Mouse (Mus musculus) limb, embryonic 15.5 days (tissue): ENCODE measurements around the gene Utf1. TPM values are rescaled to one million over a fixed set of nuclear protein-coding genes. Genes with fewer than 3 reads are reported as not detected.
A peak's percentile ranks its signal among the peaks of the same experiment; 100 is the strongest.

ENCODE experiments used
- ATAC-seq: fragments of 200-750 bp; cut with Nextera tagmentation; 2 replicates; pipeline ENCODE4 v1.8.0; 2017; ENCODE audit warnings: low read depth, moderate TSS enrichment; ENCODE audit not compliant: insufficient number of reproducible peaks, low FRiP score, low TSS enrichment
- H3K27ac ChIP-seq: fragments of 300-500 bp; sonication (generic); 2 replicates; pipeline ENCODE4 v1.5.1; 2015; ENCODE audit warnings: moderate library complexity, mild to moderate bottlenecking, inconsistent platforms
- H3K27me3 ChIP-seq: fragments of 300-500 bp; sonication (generic); 2 replicates; pipeline ENCODE4 v1.6.1; 2015; ENCODE audit warnings: inconsistent platforms
- H3K36me3 ChIP-seq: fragments of 300-500 bp; sonication (generic); 2 replicates; pipeline ENCODE4 v1.6.1; 2015; ENCODE audit warnings: inconsistent platforms
- H3K4me1 ChIP-seq: fragments of 300-500 bp; sonication (generic); 2 replicates; pipeline ENCODE4 v1.6.1; 2015; ENCODE audit warnings: inconsistent platforms
- H3K4me2 ChIP-seq: fragments of 300-500 bp; sonication (generic); 2 replicates; pipeline ENCODE4 v1.6.1; 2015; ENCODE audit warnings: mild to moderate bottlenecking, inconsistent platforms
- H3K4me3 ChIP-seq: fragments of 300-500 bp; sonication (generic); 2 replicates; pipeline ENCODE4 v1.5.1; 2015; ENCODE audit warnings: mild to moderate bottlenecking, inconsistent platforms
- H3K9ac ChIP-seq: fragments of 300-500 bp; sonication (generic); 2 replicates; pipeline ENCODE4 v1.6.1; 2015; ENCODE audit warnings: inconsistent platforms
- H3K9me3 ChIP-seq: fragments of 300-500 bp; sonication (generic); 2 replicates; pipeline ENCODE4 v1.6.1; 2016; ENCODE audit warnings: inconsistent platforms
- WGBS: fragments of 180-500 bp; shearing (Covaris S2); methylation state at CpG from one replicate; pipeline ENCODE4 v1.1.7; 2015; 5-methylcytosine and 5-hydroxymethylcytosine counted together
- polyA plus RNA-seq: library from polyadenylated mRNA; unstranded; fragments of >200 nt; fragmentation: Nextera tagmentation; extraction: Ambion mirVana; gene quantifications from 2 replicates; pipeline ENCODE4 v1.2.1, GENCODE M21; 2015

The Utf1 gene
- polyA plus RNA-seq, 1 experiment from 2014 or later: 0.12 TPM

- WGBS: 42% methylated on average over 6 of the region's 6 CpGs
- H3K9ac ChIP-seq: no peak overlapping the region
- ATAC-seq: no peak
These were observed 34.1 kb upstream of the Utf1 start for GRCm38 (mm10) chr7:139909469-139909868.

GRCm38 (mm10) chr7:139910204-139910835 is 33.3 kb upstream of the Utf1 start:
- no peak for ATAC-seq

More at GRCm38 (mm10) chr7:139909469-139909868, 34.1 kb upstream of the Utf1 start:
- no peak overlapping the region for H3K4me2 ChIP-seq
- no peaks in the 10 kb centered on the region for H3K36me3 ChIP-seq
- no peak overlapping the region for H3K4me3 ChIP-seq
- no peaks in the 10 kb centered on the region for H3K9me3 ChIP-seq
- H3K27ac ChIP-seq: no peak overlapping the region
- peaks cover 32% of the 10 kb centered on the region for H3K27me3 ChIP-seq
- H3K4me1 ChIP-seq: peaks cover 14% of the 10 kb centered on the region; the same call in 1 of the 2 replicates

GRCm38 (mm10) chr7:139914141-139915047 is 29.2 kb upstream of the Utf1 start:
- Histone ChIP-seq H3K9me3 (no peaks in the 10 kb centered on the region), H3K27me3 (peaks cover 34% of the 10 kb centered on the region), H3K4me1 (peaks cover 10% of the 10 kb centered on the region; the same call in 1 of the 2 replicates), H3K36me3 (no peaks in the 10 kb centered on the region), H3K9ac (0 out of 2 replicates have a peak overlapping the region, but pooled peaks have one; percentile 1), H3K27ac (no peak overlapping the region), H3K4me3 (peak overlapping the region; percentile 29), H3K4me2 (peak overlapping the region; percentile 42)
- WGBS: 12% methylated on average over 29 of the region's 29 CpGs
- peak; percentile 19; the same call in 1 of the 2 replicates for ATAC-seq

More at GRCm38 (mm10) chr7:139910204-139910835, 33.3 kb upstream of the Utf1 start:
- H3K4me2 ChIP-seq: no peak overlapping the region
- H3K4me1 ChIP-seq: peaks cover 14% of the 10 kb centered on the region; the same call in 1 of the 2 replicates
- H3K9ac ChIP-seq: no peak overlapping the region
- H3K36me3 ChIP-seq: no peaks in the 10 kb centered on the region
- no peak overlapping the region for H3K4me3 ChIP-seq
- no peak overlapping the region for H3K27ac ChIP-seq
- WGBS: 54% methylated on average over 11 of the region's 11 CpGs
- H3K9me3 ChIP-seq: no peaks in the 10 kb centered on the region
- peaks cover 33% of the 10 kb centered on the region for H3K27me3 ChIP-seq

DNA sequence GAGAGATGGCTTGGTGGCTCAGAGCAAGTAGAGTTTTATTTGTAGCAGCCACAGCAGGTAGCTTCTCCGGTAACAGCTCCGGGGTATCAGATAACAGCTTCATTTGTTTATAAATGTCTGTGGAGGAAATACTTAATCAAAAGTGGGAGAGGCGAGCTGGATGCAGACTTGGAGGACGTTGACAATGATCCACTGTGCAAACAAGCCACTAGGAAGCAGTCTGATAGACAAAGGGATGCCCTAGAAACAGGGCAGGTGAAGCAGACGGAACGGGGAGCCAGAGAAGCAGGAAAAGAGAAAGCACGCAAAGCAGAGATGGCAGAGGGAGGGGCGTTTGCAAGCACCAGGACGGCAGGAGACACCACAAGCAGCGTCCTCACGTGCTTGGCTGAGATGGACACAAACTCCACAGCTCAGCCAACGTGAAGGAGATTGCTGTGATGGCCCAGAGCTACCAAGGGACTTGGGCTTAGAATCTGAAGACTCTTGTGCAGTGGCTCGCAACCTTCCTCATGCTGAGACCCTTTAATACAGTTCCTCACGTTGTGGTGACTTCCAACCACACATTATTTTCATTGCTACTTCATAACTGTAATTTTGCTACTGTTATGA is 27.8 kb upstream of the Utf1 start:
- peaks cover 41% of the 10 kb centered on the region for H3K27me3 ChIP-seq
- no peak overlapping the region for H3K9ac ChIP-seq
- WGBS: 6% methylated on average over 14 of the region's 14 CpGs
- no peak for ATAC-seq
- H3K27ac ChIP-seq: no peak overlapping the region
- H3K4me3 ChIP-seq: no peak overlapping the region
- no peaks in the 10 kb centered on the region for H3K36me3 ChIP-seq
- H3K4me2 ChIP-seq: no peak overlapping the region
- peaks cover 10% of the 10 kb centered on the region; the same call in 1 of the 2 replicates for H3K4me1 ChIP-seq
- H3K9me3 ChIP-seq: no peaks in the 10 kb centered on the region

DNA sequence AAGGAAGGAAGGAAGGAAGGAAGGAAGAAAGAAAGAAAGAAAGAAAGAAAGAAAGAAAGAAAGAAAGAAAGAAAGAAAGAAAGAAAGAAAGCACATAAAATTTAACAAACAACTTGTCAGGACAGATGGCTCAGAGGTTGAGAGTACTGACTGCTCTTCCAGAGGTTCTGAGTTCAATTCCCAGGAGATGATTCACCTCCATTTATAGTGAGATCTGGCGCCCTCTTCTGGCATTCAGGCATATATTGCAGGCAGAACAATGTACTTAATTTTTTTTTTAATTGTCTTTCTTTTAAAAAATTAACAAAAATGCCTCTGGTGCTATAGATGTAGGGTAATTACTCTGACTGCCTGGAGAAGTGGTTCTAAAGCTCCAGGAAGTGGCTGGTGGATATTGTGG is 27.2 kb upstream of the Utf1 start:
- 0% methylated on average over 1 of the region's 1 CpGs for WGBS
- no peak overlapping the region for H3K27ac ChIP-seq
- no peaks in the 10 kb centered on the region for H3K36me3 ChIP-seq
- H3K4me1 ChIP-seq: peaks cover 10% of the 10 kb centered on the region; the same call in 1 of the 2 replicates
- ATAC-seq: no peak
- no peak overlapping the region for H3K4me3 ChIP-seq
- H3K9ac ChIP-seq: no peak overlapping the region
- no peaks in the 10 kb centered on the region for H3K9me3 ChIP-seq
- peaks cover 41% of the 10 kb centered on the region for H3K27me3 ChIP-seq
- no peak overlapping the region for H3K4me2 ChIP-seq

DNA sequence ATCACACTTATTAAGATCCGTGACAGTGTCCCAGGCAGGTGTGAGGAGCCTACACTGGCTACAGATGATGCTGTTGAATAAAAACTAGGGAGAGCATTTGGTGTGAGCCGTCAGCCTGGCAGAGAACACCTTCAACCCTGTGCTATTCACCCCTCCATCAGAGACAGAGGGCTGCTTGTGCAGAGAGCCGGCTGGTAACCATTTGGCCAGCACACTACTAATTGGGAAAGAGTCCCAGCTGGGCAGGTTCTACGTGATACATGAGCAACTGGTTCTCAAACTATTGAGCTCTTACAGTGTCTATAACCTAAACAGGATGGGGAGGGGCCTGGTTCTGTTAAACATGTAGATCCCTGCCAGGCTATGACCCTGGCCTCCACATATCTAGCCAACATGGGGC is 25.3 kb upstream of the Utf1 start:
- H3K9me3 ChIP-seq: no peaks in the 10 kb centered on the region
- no peak for ATAC-seq
- H3K4me1 ChIP-seq: peaks cover 10% of the 10 kb centered on the region; the same call in 1 of the 2 replicates
- H3K4me2 ChIP-seq: no peak overlapping the region
- peaks cover 33% of the 10 kb centered on the region for H3K27me3 ChIP-seq
- H3K9ac ChIP-seq: no peak overlapping the region
- H3K36me3 ChIP-seq: no peaks in the 10 kb centered on the region
- 47% methylated on average over 4 of the region's 4 CpGs for WGBS
- no peak overlapping the region for H3K27ac ChIP-seq
- H3K4me3 ChIP-seq: no peak overlapping the region

DNA sequence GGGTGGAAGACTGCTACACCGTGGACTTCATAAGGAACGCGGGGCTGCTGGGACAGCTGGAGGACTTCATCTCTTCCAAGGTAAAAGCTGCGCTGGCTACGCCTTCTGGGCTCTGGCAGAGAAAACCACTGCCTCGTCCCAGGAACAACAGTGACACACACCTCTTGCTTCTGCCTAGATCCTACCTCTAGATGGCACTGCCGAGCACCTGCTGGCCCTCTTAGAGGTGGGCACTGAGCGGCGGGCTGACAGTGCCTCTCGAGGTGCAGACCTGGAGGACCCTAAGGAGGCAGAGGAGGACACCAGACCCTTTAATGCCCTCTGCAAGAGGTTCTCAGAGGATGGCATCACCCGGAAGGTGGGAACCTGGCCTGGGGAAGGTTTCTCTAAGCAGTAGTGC is 12.9 kb upstream of the Utf1 start:
- no peak overlapping the region for H3K9ac ChIP-seq
- no peaks in the 10 kb centered on the region for H3K4me1 ChIP-seq
- no peaks in the 10 kb centered on the region for H3K27me3 ChIP-seq
- H3K4me2 ChIP-seq: no peak overlapping the region
- no peaks in the 10 kb centered on the region for H3K9me3 ChIP-seq
- no peaks in the 10 kb centered on the region for H3K36me3 ChIP-seq
- H3K27ac ChIP-seq: no peak overlapping the region
- 21% methylated on average over 11 of the region's 11 CpGs for WGBS
- ATAC-seq: no peak
- no peak overlapping the region for H3K4me3 ChIP-seq

GRCm38 (mm10) chr7:139936705-139937104 is 6.9 kb upstream of the Utf1 start:
- 84% methylated on average over 10 of the region's 10 CpGs for WGBS
- Histone ChIP-seq H3K4me2 (no peak overlapping the region), H3K36me3 (no peaks in the 10 kb centered on the region)

DNA sequence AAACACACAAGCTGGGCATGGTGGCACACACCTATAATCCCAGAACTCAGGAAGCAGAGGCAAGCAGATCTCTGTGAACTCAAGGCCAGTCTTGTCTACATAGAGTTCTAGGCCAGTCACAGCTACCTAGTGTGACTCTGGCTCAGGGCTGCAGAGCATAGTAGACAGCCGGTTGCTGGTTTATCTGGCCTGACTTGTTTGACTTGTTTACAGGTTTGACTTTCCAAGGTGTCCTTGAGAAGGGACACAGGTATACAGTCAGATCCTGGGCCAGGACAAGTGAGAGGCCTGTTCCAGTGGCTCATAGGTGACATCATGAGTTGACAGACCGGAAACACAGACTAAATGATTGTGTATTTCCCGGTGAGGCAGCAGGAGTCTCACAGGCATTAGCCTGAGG is 6.5 kb upstream of the Utf1 start:
- 50% methylated on average over 3 of the region's 3 CpGs for WGBS
- Histone ChIP-seq H3K36me3 (no peaks in the 10 kb centered on the region), H3K4me1 (no peaks in the 10 kb centered on the region), H3K9ac (no peak overlapping the region), H3K4me3 (no peak overlapping the region), H3K27ac (no peak overlapping the region), H3K27me3 (peaks cover 22% of the 10 kb centered on the region), H3K9me3 (no peaks in the 10 kb centered on the region), H3K4me2 (no peak overlapping the region)
- no peak for ATAC-seq

More at GRCm38 (mm10) chr7:139936705-139937104, 6.9 kb upstream of the Utf1 start:
- H3K27ac ChIP-seq: no peak overlapping the region
- H3K4me3 ChIP-seq: no peak overlapping the region
- H3K27me3 ChIP-seq: peaks cover 18% of the 10 kb centered on the region
- H3K9me3 ChIP-seq: no peaks in the 10 kb centered on the region
- no peak for ATAC-seq
- H3K4me1 ChIP-seq: no peaks in the 10 kb centered on the region
- no peak overlapping the region for H3K9ac ChIP-seq

DNA sequence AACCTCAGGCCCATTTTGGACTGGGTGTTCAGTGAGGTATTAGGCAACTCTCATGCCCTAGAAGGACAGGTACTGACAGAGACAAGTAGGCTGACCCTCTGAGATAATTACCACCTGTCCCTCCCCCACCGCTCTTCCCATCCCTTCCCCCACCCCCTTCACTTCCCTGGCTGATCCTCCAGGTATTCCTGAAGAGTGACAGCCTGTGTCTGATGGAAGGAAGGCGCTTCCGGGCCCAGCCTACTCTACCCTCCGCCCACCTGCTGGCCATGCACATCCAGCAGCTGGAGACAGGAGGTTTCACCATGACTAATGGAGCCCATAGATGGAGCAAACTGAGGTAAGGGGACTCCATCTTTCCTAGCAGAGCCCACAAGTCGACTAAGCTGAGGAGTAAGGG is 5.8 kb upstream of the Utf1 start:
- no peak overlapping the region for H3K9ac ChIP-seq
- H3K27ac ChIP-seq: no peak overlapping the region
- H3K4me3 ChIP-seq: no peak overlapping the region
- ATAC-seq: no peak
- peaks cover 29% of the 10 kb centered on the region for H3K27me3 ChIP-seq
- no peaks in the 10 kb centered on the region for H3K36me3 ChIP-seq
- no peak overlapping the region for H3K4me2 ChIP-seq
- no peaks in the 10 kb centered on the region for H3K4me1 ChIP-seq
- H3K9me3 ChIP-seq: no peaks in the 10 kb centered on the region
- WGBS: 64% methylated on average over 5 of the region's 5 CpGs

DNA sequence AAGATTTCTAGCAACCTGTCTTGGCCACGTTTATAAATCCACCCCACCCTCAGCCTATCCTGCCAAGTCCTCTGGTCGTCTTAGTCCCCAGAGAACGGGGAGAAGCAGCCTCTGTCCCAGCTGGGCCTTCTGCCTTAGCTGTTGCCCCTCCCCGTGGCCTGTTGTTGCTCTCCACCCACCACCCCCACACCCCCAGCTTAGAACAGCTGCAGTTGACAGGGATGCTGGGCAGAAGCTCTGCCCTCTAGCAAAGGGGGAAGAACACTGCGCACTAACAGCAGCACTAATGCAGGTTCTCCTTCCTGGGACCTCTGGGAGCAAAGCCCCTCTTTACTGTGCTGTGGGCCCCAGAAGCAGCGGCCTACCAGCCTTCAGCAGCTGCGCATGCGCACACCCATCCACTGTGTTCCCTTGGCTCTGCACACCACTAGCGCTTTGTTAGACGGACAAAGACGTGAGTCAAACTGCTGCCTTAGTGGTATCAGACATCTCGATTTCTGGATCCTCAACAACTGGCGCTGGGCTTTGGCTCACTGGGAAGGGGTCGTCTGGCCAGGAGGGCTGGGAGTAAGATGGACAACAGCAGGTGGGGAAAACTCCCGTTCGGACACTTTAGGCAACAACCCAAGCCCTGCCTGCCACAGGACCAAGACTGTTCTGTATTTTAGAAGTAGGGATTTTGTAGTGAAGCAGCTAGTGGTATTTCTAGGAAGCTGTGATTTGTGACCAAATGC is 2.9 kb upstream of the Utf1 start:
- no peak; the same call in 1 of the 2 replicates for ATAC-seq
- no peak overlapping the region for H3K4me3 ChIP-seq
- H3K9me3 ChIP-seq: no peaks in the 10 kb centered on the region
- H3K4me2 ChIP-seq: no peak overlapping the region
- H3K9ac ChIP-seq: no peak overlapping the region
- peaks cover 57% of the 10 kb centered on the region for H3K27me3 ChIP-seq
- WGBS: 62% methylated on average over 16 of the region's 16 CpGs
- H3K27ac ChIP-seq: no peak overlapping the region
- H3K4me1 ChIP-seq: peaks cover 12% of the 10 kb centered on the region
- no peaks in the 10 kb centered on the region for H3K36me3 ChIP-seq
